Mouse (Mus musculus): ENCODE measurements around the gene Tcerg1l.

DNA sequence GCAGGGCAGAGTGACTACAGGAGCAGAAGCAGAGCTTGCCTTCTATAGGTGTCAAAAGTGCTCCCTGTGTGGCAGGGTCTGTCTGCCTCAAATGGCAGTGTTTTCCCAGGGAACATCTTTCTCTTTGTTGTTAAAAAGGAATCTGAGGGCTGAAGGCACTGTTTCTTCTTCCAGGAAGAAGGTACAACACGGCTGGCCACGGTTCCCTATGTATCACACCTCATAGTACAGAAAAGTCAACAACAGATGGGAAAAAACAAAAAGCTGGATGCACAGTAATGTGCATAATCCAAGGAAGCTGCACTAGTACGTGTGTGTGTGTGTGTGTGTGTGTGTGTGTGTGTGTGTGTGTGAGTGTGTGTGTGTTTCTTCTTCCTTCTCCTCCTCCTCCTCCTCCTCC lies 215.3 kb downstream of the Tcerg1l start:
- TF ChIP-seq POLR2A (IDR thresholded peaks at IDR 0.05; ENCODE audit: low read depth, low read length) = no peak
- TF ChIP-seq CTCF (IDR thresholded peaks at IDR 0.05; ENCODE audit: extremely low read depth, insufficient read length, insufficient replicate concordance, low read depth, low read length) = no peak

Data from small intestine, adult 2 months (tissue).